In genomic region chr7:126799468-126800268, GRCm38 (mm10) we compare ENCODE assay signal across 8 mouse cellular contexts. TPM values are rescaled to one million over a fixed set of nuclear protein-coding genes. Genes with fewer than 3 reads are reported as not detected.
DNase-seq lines count a peak whose midpoint lies in the region; ATAC-seq lines count a peak whose summit lies in the region.
"Had no signal": no experiment of that assay in that cellular context is flagged by ENCODE, and none has a peak within 500 bp of the region (broad histone marks: within the 10 kb centered on the region; RNA-seq: fewer than 3 reads in every experiment).

No protein-coding gene starts in this region.

- H3K9me3 ChIP-seq in embryonic facial prominence, embryonic 13.5 days, result no peaks in the 10 kb centered on the region
- no peaks in the 10 kb centered on the region for H3K9me3 ChIP-seq in heart, embryonic 14.5 days (ENCODE audit: control insufficient read depth, low read length)
- no peaks in the 10 kb centered on the region for H3K9me3 ChIP-seq in liver, embryonic 12.5 days (replicated peaks)

- WGBS in embryonic facial prominence, embryonic 13.5 days, result under 1% methylated on average over 38 of the region's 38 CpGs
- WGBS in heart, embryonic 14.5 days, result 1% methylated on average over 37 of the region's 38 CpGs
- 2% methylated on average over 38 of the region's 38 CpGs for WGBS in liver, embryonic 12.5 days (ENCODE audit: insufficient replicate concordance)

- peak; percentile 86 for ATAC-seq in embryonic facial prominence, embryonic 13.5 days (ENCODE audit: insufficient number of reproducible peaks, insufficient read depth, low FRiP score, low TSS enrichment, low read depth)
- peak; percentile 86 for ATAC-seq in heart, embryonic 14.5 days (ENCODE audit: insufficient number of reproducible peaks, insufficient read depth, low FRiP score, low read depth)
- ATAC-seq in liver, embryonic 12.5 days, result peak; percentile 79

- peak overlapping the region; percentile 78 for H3K4me3 ChIP-seq in embryonic facial prominence, embryonic 13.5 days
- peak overlapping the region; percentile 57 to 72 for H3K4me3 ChIP-seq in heart, embryonic 14.5 days (ENCODE audit: control insufficient read depth in 1 of 2, insufficient read depth in 1 of 2, low read depth in 1 of 2, low read length in 2 of 2)
- H3K4me3 ChIP-seq in liver, embryonic 12.5 days, result peak overlapping the region; percentile 77

- peak overlapping the region; percentile 98 for H3K27ac ChIP-seq in embryonic facial prominence, embryonic 13.5 days
- peak overlapping the region; percentile 100 for H3K27ac ChIP-seq in heart, embryonic 14.5 days (replicated peaks in 1 of 2; ENCODE audit: control insufficient read depth in 1 of 2, insufficient read depth in 1 of 2, low read depth in 2 of 2, low read length in 2 of 2)
- peak overlapping the region; percentile 93 for H3K27ac ChIP-seq in liver, embryonic 12.5 days

- H3K4me1 ChIP-seq in embryonic facial prominence, embryonic 13.5 days, result peaks cover 36% of the 10 kb centered on the region
- H3K4me1 ChIP-seq in heart, embryonic 14.5 days (ENCODE audit: control insufficient read depth in 2 of 2, insufficient read depth in 2 of 2, low read length in 2 of 2), result peaks cover 13 to 25% of the 10 kb centered on the region in 2 experiments
- H3K4me1 ChIP-seq in liver, embryonic 12.5 days, result peaks cover 86% of the 10 kb centered on the region

- DNase-seq in right cerebral cortex, adult 18-20 months, result peak; percentile 57
- no peak for DNase-seq in right cerebral cortex, postnatal 4 days
- DNase-seq in brain, adult 2 months (ENCODE audit: low read depth, low spot score), result peak; percentile 80
- peak; percentile 70 for DNase-seq in retina, postnatal 7 days (ENCODE audit: low read depth, low spot score)

- H3K9ac ChIP-seq in embryonic facial prominence, embryonic 13.5 days, result peak overlapping the region; percentile 81
- peak overlapping the region; percentile 89 for H3K9ac ChIP-seq in heart, embryonic 14.5 days (ENCODE audit: low read length)
- H3K9ac ChIP-seq in liver, embryonic 12.5 days, result peak overlapping the region; percentile 85

- H3K4me2 ChIP-seq in embryonic facial prominence, embryonic 13.5 days, result peak overlapping the region; percentile 89
- peak overlapping the region; percentile 90 for H3K4me2 ChIP-seq in heart, embryonic 14.5 days (ENCODE audit: low read length)
- H3K4me2 ChIP-seq in liver, embryonic 12.5 days, result peak overlapping the region; percentile 91

- peaks cover 42% of the 10 kb centered on the region for H3K36me3 ChIP-seq in embryonic facial prominence, embryonic 13.5 days
- peaks cover 48% of the 10 kb centered on the region for H3K36me3 ChIP-seq in heart, embryonic 14.5 days (ENCODE audit: control insufficient read depth, insufficient read depth, low read length)
- H3K36me3 ChIP-seq in liver, embryonic 12.5 days, result peaks cover 31% of the 10 kb centered on the region

- H3K27me3 ChIP-seq in embryonic facial prominence, embryonic 13.5 days, result no peaks in the 10 kb centered on the region
- no peaks in the 10 kb centered on the region for H3K27me3 ChIP-seq in heart, embryonic 14.5 days (ENCODE audit: control insufficient read depth, insufficient read depth, low read length)
- no peaks in the 10 kb centered on the region for H3K27me3 ChIP-seq in liver, embryonic 12.5 days (replicated peaks)

RNA-seq across cellular contexts. Expression of gene Fam57b, which starts 2.2 kb away (rescaled TPM):
- polyA plus RNA-seq in embryonic facial prominence, embryonic 13.5 days (2015; fragmentation: Nextera tagmentation; extraction: Ambion mirVana), result 0.45 and 0.70 TPM in 2 replicates
- 0.81 and 1.2 TPM in 2 replicates for polyA plus RNA-seq in heart, embryonic 14.5 days (2014; fragmentation: Nextera tagmentation; extraction: Ambion mirVana)
- polyA plus RNA-seq in liver, embryonic 12.5 days (2016; fragmentation: Nextera tagmentation; extraction: Ambion mirVana), result not detected in 2 replicates

RNA-seq across cellular contexts. Expression of gene Ppp4c, which starts 7.4 kb away (rescaled TPM):
- polyA plus RNA-seq in embryonic facial prominence, embryonic 13.5 days (2015; fragmentation: Nextera tagmentation; extraction: Ambion mirVana), result 300 and 311 TPM in 2 replicates
- 132 and 146 TPM in 2 replicates for polyA plus RNA-seq in heart, embryonic 14.5 days (2014; fragmentation: Nextera tagmentation; extraction: Ambion mirVana)
- 191 and 205 TPM in 2 replicates for polyA plus RNA-seq in liver, embryonic 12.5 days (2016; fragmentation: Nextera tagmentation; extraction: Ambion mirVana)

RNA-seq across cellular contexts. Expression of gene Tbx6, which starts 18.4 kb away (rescaled TPM):
- polyA plus RNA-seq in embryonic facial prominence, embryonic 13.5 days (2015; fragmentation: Nextera tagmentation; extraction: Ambion mirVana), result 0.27 and 0.59 TPM in 2 replicates
- polyA plus RNA-seq in heart, embryonic 14.5 days (2014; fragmentation: Nextera tagmentation; extraction: Ambion mirVana), result 0.26 TPM in 1 of 2 replicates, not detected in the other
- 0.33 and 0.50 TPM in 2 replicates for polyA plus RNA-seq in liver, embryonic 12.5 days (2016; fragmentation: Nextera tagmentation; extraction: Ambion mirVana)

RNA-seq across cellular contexts. Expression of gene Ypel3, which starts 22.9 kb away (rescaled TPM):
- polyA plus RNA-seq in embryonic facial prominence, embryonic 13.5 days (2015; fragmentation: Nextera tagmentation; extraction: Ambion mirVana), result 104 and 112 TPM in 2 replicates
- polyA plus RNA-seq in heart, embryonic 14.5 days (2014; fragmentation: Nextera tagmentation; extraction: Ambion mirVana), result 102 and 121 TPM in 2 replicates
- polyA plus RNA-seq in liver, embryonic 12.5 days (2016; fragmentation: Nextera tagmentation; extraction: Ambion mirVana), result 77.2 and 78.5 TPM in 2 replicates

RNA-seq across cellular contexts. Expression of gene 4930451I11Rik, which starts 31.8 kb away (rescaled TPM):
- not detected in 2 replicates for polyA plus RNA-seq in embryonic facial prominence, embryonic 13.5 days (2015; fragmentation: Nextera tagmentation; extraction: Ambion mirVana)
- polyA plus RNA-seq in heart, embryonic 14.5 days (2014; fragmentation: Nextera tagmentation; extraction: Ambion mirVana), result not detected in 2 replicates
- polyA plus RNA-seq in liver, embryonic 12.5 days (2016; fragmentation: Nextera tagmentation; extraction: Ambion mirVana), result not detected in 2 replicates
- polyA plus RNA-seq: large intestine, adult 2 months had no signal
